Mouse (Mus musculus) forebrain, embryonic 11.5 days (tissue): ENCODE results near the gene Tnrc18. TPM values are rescaled to one million over a fixed set of nuclear protein-coding genes. Genes with fewer than 3 reads are reported as not detected.
A peak's percentile ranks its signal among the peaks of the same experiment; 100 is the strongest.

Experiments
- ATAC-seq: fragments of 200-750 bp; cut with Nextera tagmentation; replicated peaks from 2 replicates; pipeline ENCODE4 v1.8.0; 2017; ENCODE audit warnings: moderate TSS enrichment; ENCODE audit not compliant: low FRiP score
- DNase-seq: peaks from one replicate; pipeline ENCODE4 v3.0.0-alpha.2; 2017; ENCODE audit warnings: low spot score
- H3K27ac ChIP-seq: fragments of 300-500 bp; sonication (generic); 2 replicates; pipeline ENCODE4 v1.5.1; 2014; ENCODE audit warnings: low read depth, low read length
- H3K27me3 ChIP-seq: fragments of 300-500 bp; sonication (generic); 2 replicates; pipeline ENCODE4 v1.6.1; 2014; ENCODE audit warnings: mild to moderate bottlenecking, low read length, mixed read lengths; ENCODE audit not compliant: control insufficient read depth, insufficient read depth
- H3K36me3 ChIP-seq: fragments of 300-500 bp; sonication (generic); 2 replicates; pipeline ENCODE4 v1.6.1; 2014; ENCODE audit warnings: mild to moderate bottlenecking, low read length, moderate library complexity, mixed read lengths; ENCODE audit not compliant: control insufficient read depth, insufficient read depth
- H3K4me1 ChIP-seq: fragments of 300-500 bp; sonication (generic); replicated peaks from 2 replicates; pipeline ENCODE4 v1.6.1; 2014; ENCODE audit warnings: low read length, mixed read lengths; ENCODE audit not compliant: control insufficient read depth, insufficient read depth
- H3K4me2 ChIP-seq: fragments of 300-500 bp; sonication (generic); 2 replicates; pipeline ENCODE4 v1.6.1; 2014; ENCODE audit warnings: low read depth, mild to moderate bottlenecking, low read length, moderate library complexity, mixed read lengths; ENCODE audit not compliant: severe bottlenecking
- H3K4me3 ChIP-seq: fragments of 300-500 bp; sonication (generic); 2 replicates; pipeline ENCODE4 v1.5.1; 2014; ENCODE audit warnings: low read depth, low read length
- H3K9ac ChIP-seq: fragments of 300-500 bp; sonication (generic); 2 replicates; pipeline ENCODE4 v1.6.1; 2014; ENCODE audit warnings: low read length
- H3K9me3 ChIP-seq: fragments of 300-500 bp; sonication (generic); 2 replicates; pipeline ENCODE4 v1.6.1; 2016; ENCODE audit warnings: low read length, mixed read lengths; ENCODE audit not compliant: control insufficient read depth
- WGBS: fragments of 180-500 bp; shearing (Covaris S2); extraction: QIAGEN DNeasy Blood & Tissue Kit; methylation state at CpG from one replicate; pipeline ENCODE4 v1.1.7; 2014; 5-methylcytosine and 5-hydroxymethylcytosine counted together
- polyA plus RNA-seq: library from polyadenylated mRNA; unstranded; fragments of >200 nt; fragmentation: Nextera tagmentation; extraction: Ambion mirVana; gene quantifications from 2 replicates; pipeline ENCODE4 v1.2.1, GENCODE M21; 2014

The Tnrc18 gene
- polyA plus RNA-seq, 1 experiment from 2014 or later: 55.2 TPM

- H3K4me1 ChIP-seq: no peaks in the 10 kb centered on the region
- H3K4me2 ChIP-seq: no peak overlapping the region
- no peaks in the 10 kb centered on the region for H3K9me3 ChIP-seq
- no peaks in the 10 kb centered on the region for H3K27me3 ChIP-seq
- peak; percentile 88 for DNase-seq
- H3K27ac ChIP-seq: no peak overlapping the region
- no peak overlapping the region for H3K9ac ChIP-seq
- ATAC-seq: peak; percentile 81
- WGBS: 16% methylated on average over 7 of the region's 7 CpGs
- no peak overlapping the region for H3K4me3 ChIP-seq
- peaks cover 26% of the 10 kb centered on the region for H3K36me3 ChIP-seq
These were observed 93.8 kb downstream of the Tnrc18 start for GRCm38 (mm10) chr5:142723520-142724133.

- no peak for ATAC-seq
- DNase-seq: no peak
- H3K27me3 ChIP-seq: no peaks in the 10 kb centered on the region
- H3K27ac ChIP-seq: no peak overlapping the region
- no peaks in the 10 kb centered on the region for H3K9me3 ChIP-seq
- H3K4me3 ChIP-seq: no peak overlapping the region
- no peaks in the 10 kb centered on the region for H3K4me1 ChIP-seq
- WGBS: 88% methylated on average over 13 of the region's 13 CpGs
- H3K9ac ChIP-seq: no peak overlapping the region
- H3K4me2 ChIP-seq: no peak overlapping the region
- no peaks in the 10 kb centered on the region; the same call in 1 of the 2 replicates for H3K36me3 ChIP-seq
These were observed 97.6 kb downstream of the Tnrc18 start for GRCm38 (mm10) chr5:142719897-142720296.

GRCm38 (mm10) chr5:142718486-142718885 lies 99.0 kb downstream of the Tnrc18 start:
- H3K36me3 ChIP-seq: no peaks in the 10 kb centered on the region
- 0 out of 2 replicates have a peak, but pooled peaks have one; percentile 4 for ATAC-seq
- H3K4me1 ChIP-seq: no peaks in the 10 kb centered on the region

GRCm38 (mm10) chr5:142718037-142718436 lies 99.4 kb downstream of the Tnrc18 start:
- DNase-seq: peak; percentile 90
- Histone ChIP-seq H3K9me3 (no peaks in the 10 kb centered on the region), H3K9ac (no peak overlapping the region), H3K27ac (no peak overlapping the region), H3K4me3 (no peak overlapping the region), H3K36me3 (no peaks in the 10 kb centered on the region), H3K4me2 (no peak overlapping the region), H3K27me3 (no peaks in the 10 kb centered on the region), H3K4me1 (no peaks in the 10 kb centered on the region)
- 23% methylated on average over 4 of the region's 4 CpGs for WGBS
- ATAC-seq: peak; percentile 44

More at GRCm38 (mm10) chr5:142718486-142718885, 99.0 kb downstream of the Tnrc18 start:
- H3K27me3 ChIP-seq: no peaks in the 10 kb centered on the region
- H3K27ac ChIP-seq: no peak overlapping the region
- no peak overlapping the region for H3K4me3 ChIP-seq
- H3K4me2 ChIP-seq: no peak overlapping the region
- WGBS: 75% methylated on average over 25 of the region's 25 CpGs
- no peak overlapping the region for H3K9ac ChIP-seq
- DNase-seq: no peak
- H3K9me3 ChIP-seq: no peaks in the 10 kb centered on the region

- Histone ChIP-seq H3K4me2 (no peak overlapping the region), H3K9me3 (peaks cover 4% of the 10 kb centered on the region; the same call in 1 of the 2 replicates), H3K36me3 (peaks cover 4% of the 10 kb centered on the region; the same call in 1 of the 2 replicates), H3K4me1 (no peaks in the 10 kb centered on the region), H3K27ac (no peak overlapping the region), H3K27me3 (no peaks in the 10 kb centered on the region), H3K9ac (no peak overlapping the region), H3K4me3 (no peak overlapping the region)
- DNase-seq: no peak
- 87% methylated on average over 6 of the region's 6 CpGs for WGBS
- ATAC-seq: no peak
These were observed 101.4 kb downstream of the Tnrc18 start for GRCm38 (mm10) chr5:142716056-142716455.

GRCm38 (mm10) chr5:142715059-142715458 lies 102.4 kb downstream of the Tnrc18 start:
- no peak for DNase-seq
- ATAC-seq: no peak
- no peaks in the 10 kb centered on the region for H3K27me3 ChIP-seq
- no peak overlapping the region for H3K27ac ChIP-seq
- H3K4me1 ChIP-seq: no peaks in the 10 kb centered on the region
- H3K4me3 ChIP-seq: no peak overlapping the region
- 85% methylated on average over 9 of the region's 9 CpGs for WGBS
- H3K9me3 ChIP-seq: peaks cover 4% of the 10 kb centered on the region; the same call in 1 of the 2 replicates
- H3K9ac ChIP-seq: no peak overlapping the region
- H3K36me3 ChIP-seq: peaks cover 4% of the 10 kb centered on the region; the same call in 1 of the 2 replicates
- no peak overlapping the region for H3K4me2 ChIP-seq

GRCm38 (mm10) chr5:142713966-142714365 lies 103.5 kb downstream of the Tnrc18 start:
- 86% methylated on average over 10 of the region's 10 CpGs for WGBS
- Histone ChIP-seq H3K27ac (no peak overlapping the region), H3K36me3 (peaks cover 4% of the 10 kb centered on the region; the same call in 1 of the 2 replicates), H3K27me3 (no peaks in the 10 kb centered on the region), H3K4me3 (no peak overlapping the region), H3K4me2 (no peak overlapping the region), H3K9ac (no peak overlapping the region), H3K4me1 (no peaks in the 10 kb centered on the region), H3K9me3 (peaks cover 4% of the 10 kb centered on the region; the same call in 1 of the 2 replicates)
- no peak for DNase-seq
- no peak for ATAC-seq

- 80% methylated on average over 5 of the region's 5 CpGs for WGBS
- H3K9ac ChIP-seq: no peak overlapping the region
- H3K27me3 ChIP-seq: no peaks in the 10 kb centered on the region
- peaks cover 4% of the 10 kb centered on the region; the same call in 1 of the 2 replicates for H3K9me3 ChIP-seq
- H3K4me2 ChIP-seq: no peak overlapping the region
- no peak overlapping the region for H3K4me3 ChIP-seq
- H3K4me1 ChIP-seq: no peaks in the 10 kb centered on the region
- ATAC-seq (no peak), DNase-seq (no peak)
- H3K36me3 ChIP-seq: peaks cover 4% of the 10 kb centered on the region; the same call in 1 of the 2 replicates
- H3K27ac ChIP-seq: no peak overlapping the region
These were observed 105.1 kb downstream of the Tnrc18 start for GRCm38 (mm10) chr5:142712373-142712772.

- peaks cover 4% of the 10 kb centered on the region; the same call in 1 of the 2 replicates for H3K36me3 ChIP-seq
- 87% methylated on average over 7 of the region's 7 CpGs for WGBS
These were observed 108.0 kb downstream of the Tnrc18 start for GRCm38 (mm10) chr5:142709436-142709835.

More at GRCm38 (mm10) chr5:142709436-142709835, 108.0 kb downstream of the Tnrc18 start:
- Histone ChIP-seq H3K4me3 (no peak overlapping the region), H3K4me2 (no peak overlapping the region), H3K9me3 (peaks cover 4% of the 10 kb centered on the region; the same call in 1 of the 2 replicates), H3K27ac (no peak overlapping the region), H3K4me1 (no peaks in the 10 kb centered on the region), H3K27me3 (no peaks in the 10 kb centered on the region), H3K9ac (no peak overlapping the region)
- no peak for DNase-seq
- no peak for ATAC-seq
